Mouse (Mus musculus): ENCODE measurements around the gene Hagh. TPM values are rescaled to one million over a fixed set of nuclear protein-coding genes. Genes with fewer than 3 reads are reported as not detected.

The Hagh gene
- total RNA-seq, 1 experiment from 2014 or later: 28.0 TPM

GRCm38 (mm10) chr17:24896241-24896992, 56.5 kb downstream of the Hagh start, which contains the start of gene Nme3:
TSS of gene Nme3 (plus strand) at chr17:24896500.
- peak; percentile 42; the same call in 1 of the 2 replicates for ATAC-seq (ENCODE audit: extremely low read depth, insufficient number of reproducible peaks, low FRiP score, poor library complexity, severe bottlenecking)

GRCm38 (mm10) chr17:24896993-24897269, 57.0 kb downstream of the Hagh start:
- no peak for ATAC-seq (ENCODE audit: extremely low read depth, insufficient number of reproducible peaks, low FRiP score, poor library complexity, severe bottlenecking)

- no peak for ATAC-seq (ENCODE audit: extremely low read depth, insufficient number of reproducible peaks, low FRiP score, poor library complexity, severe bottlenecking)
Measured at GRCm38 (mm10) chr17:24897600-24897999, 57.7 kb downstream of the Hagh start.

GRCm38 (mm10) chr17:24898041-24898854, 58.3 kb downstream of the Hagh start:
- ATAC-seq (ENCODE audit: extremely low read depth, insufficient number of reproducible peaks, low FRiP score, poor library complexity, severe bottlenecking): no peak

- no peak for ATAC-seq (ENCODE audit: extremely low read depth, insufficient number of reproducible peaks, low FRiP score, poor library complexity, severe bottlenecking)
Measured at GRCm38 (mm10) chr17:24899153-24899552, 59.2 kb downstream of the Hagh start.

- ATAC-seq (ENCODE audit: extremely low read depth, insufficient number of reproducible peaks, low FRiP score, poor library complexity, severe bottlenecking): no peak
Measured at GRCm38 (mm10) chr17:24900014-24900413, 60.1 kb downstream of the Hagh start.

GRCm38 (mm10) chr17:24902124-24902523, 62.2 kb downstream of the Hagh start:
- ATAC-seq (ENCODE audit: extremely low read depth, insufficient number of reproducible peaks, low FRiP score, poor library complexity, severe bottlenecking): no peak

- no peak for ATAC-seq (ENCODE audit: extremely low read depth, insufficient number of reproducible peaks, low FRiP score, poor library complexity, severe bottlenecking)
Measured at GRCm38 (mm10) chr17:24902671-24903474, 62.9 kb downstream of the Hagh start.

GRCm38 (mm10) chr17:24903767-24904166, 63.8 kb downstream of the Hagh start:
- ATAC-seq (ENCODE audit: extremely low read depth, insufficient number of reproducible peaks, low FRiP score, poor library complexity, severe bottlenecking): no peak

- no peak for ATAC-seq (ENCODE audit: extremely low read depth, insufficient number of reproducible peaks, low FRiP score, poor library complexity, severe bottlenecking)
Measured at GRCm38 (mm10) chr17:24907591-24907990, 67.6 kb downstream of the Hagh start.

- no peak for ATAC-seq (ENCODE audit: extremely low read depth, insufficient number of reproducible peaks, low FRiP score, poor library complexity, severe bottlenecking)
Measured at GRCm38 (mm10) chr17:24913984-24914383, 74.0 kb downstream of the Hagh start.

Other genes starting within 250 kb of the Hagh start
- gene Tsc2, start 207.5 kb upstream of the Hagh start, total RNA-seq (2017): 48.2 and 53.8 TPM in 2 replicates
- gene Nthl1, start 207.5 kb upstream of the Hagh start, total RNA-seq (2017): 2.4 and 4.5 TPM in 2 replicates
- gene Slc9a3r2, start 189.8 kb upstream of the Hagh start, total RNA-seq (2017): 0.37 and 0.58 TPM in 2 replicates
- not detected in 2 replicates for gene Npw, start 181.7 kb upstream of the Hagh start, total RNA-seq (2017)
- 17.6 and 21.4 TPM in 2 replicates for gene Zfp598, start 170.5 kb upstream of the Hagh start, total RNA-seq (2017)
- gene Syngr3, start 150.2 kb upstream of the Hagh start, total RNA-seq (2017): 0.25 TPM in 1 of 2 replicates, not detected in the other
- gene Gfer, start 144.0 kb upstream of the Hagh start, total RNA-seq (2017): 17.1 and 23.3 TPM in 2 replicates
- gene Noxo1, start 143.9 kb upstream of the Hagh start, total RNA-seq (2017): 0.86 and 1.6 TPM in 2 replicates
- gene Tbl3, start 132.5 kb upstream of the Hagh start, total RNA-seq (2017): 10.1 and 10.4 TPM in 2 replicates
- 0.86 TPM in 1 of 2 replicates, not detected in the other for gene Rnf151, start 122.1 kb upstream of the Hagh start, total RNA-seq (2017)
- 574 and 580 TPM in 2 replicates for gene Rps2, start 122.0 kb upstream of the Hagh start, total RNA-seq (2017)
- 107 and 119 TPM in 2 replicates for gene Ndufb10, start 115.7 kb upstream of the Hagh start, total RNA-seq (2017)
- 1.5 and 4.0 TPM in 2 replicates for gene Rpl3l, start 112.3 kb upstream of the Hagh start, total RNA-seq (2017)
- 818 and 923 TPM in 2 replicates for gene Msrb1, start 103.5 kb upstream of the Hagh start, total RNA-seq (2017)
- 0.58 TPM in 1 of 2 replicates, not detected in the other for gene Hs3st6, start 87.2 kb upstream of the Hagh start, total RNA-seq (2017)
- not detected in 2 replicates for gene Meiob, start 35.9 kb upstream of the Hagh start, total RNA-seq (2017)
- 2.9 and 4.0 TPM in 2 replicates for gene Fahd1, start 10.2 kb downstream of the Hagh start, total RNA-seq (2017)
- gene Igfals, start 25.9 kb downstream of the Hagh start, total RNA-seq (2017): not detected in 2 replicates
- gene Nubp2, start 46.2 kb downstream of the Hagh start, total RNA-seq (2017): 26.3 and 32.4 TPM in 2 replicates
- 19.7 and 24.6 TPM in 2 replicates for gene Spsb3, start 46.5 kb downstream of the Hagh start, total RNA-seq (2017)
- 26.3 and 30.2 TPM in 2 replicates for gene Eme2, start 54.9 kb downstream of the Hagh start, total RNA-seq (2017)
- 9.4 and 15.3 TPM in 2 replicates for gene Mrps34, start 55.0 kb downstream of the Hagh start, total RNA-seq (2017)
- 26.1 and 34.3 TPM in 2 replicates for gene Nme3, start 56.4 kb downstream of the Hagh start, total RNA-seq (2017)
- 115 and 127 TPM in 2 replicates for gene Mapk8ip3, start 96.8 kb downstream of the Hagh start, total RNA-seq (2017)
- gene Jpt2, start 120.5 kb downstream of the Hagh start, total RNA-seq (2017): 20.0 and 20.6 TPM in 2 replicates
- gene Cramp1l, start 175.6 kb downstream of the Hagh start, total RNA-seq (2017): 18.3 and 20.7 TPM in 2 replicates
- 40.9 and 48.3 TPM in 2 replicates for gene Ift140, start 175.9 kb downstream of the Hagh start, total RNA-seq (2017)
- gene Tmem204, start 243.4 kb downstream of the Hagh start, total RNA-seq (2017): not detected in 2 replicates

All from neutrophil, adult 5-6 weeks (primary cell).